Mouse (Mus musculus): Measurements from ENCODE around the gene Acox1.

DNA sequence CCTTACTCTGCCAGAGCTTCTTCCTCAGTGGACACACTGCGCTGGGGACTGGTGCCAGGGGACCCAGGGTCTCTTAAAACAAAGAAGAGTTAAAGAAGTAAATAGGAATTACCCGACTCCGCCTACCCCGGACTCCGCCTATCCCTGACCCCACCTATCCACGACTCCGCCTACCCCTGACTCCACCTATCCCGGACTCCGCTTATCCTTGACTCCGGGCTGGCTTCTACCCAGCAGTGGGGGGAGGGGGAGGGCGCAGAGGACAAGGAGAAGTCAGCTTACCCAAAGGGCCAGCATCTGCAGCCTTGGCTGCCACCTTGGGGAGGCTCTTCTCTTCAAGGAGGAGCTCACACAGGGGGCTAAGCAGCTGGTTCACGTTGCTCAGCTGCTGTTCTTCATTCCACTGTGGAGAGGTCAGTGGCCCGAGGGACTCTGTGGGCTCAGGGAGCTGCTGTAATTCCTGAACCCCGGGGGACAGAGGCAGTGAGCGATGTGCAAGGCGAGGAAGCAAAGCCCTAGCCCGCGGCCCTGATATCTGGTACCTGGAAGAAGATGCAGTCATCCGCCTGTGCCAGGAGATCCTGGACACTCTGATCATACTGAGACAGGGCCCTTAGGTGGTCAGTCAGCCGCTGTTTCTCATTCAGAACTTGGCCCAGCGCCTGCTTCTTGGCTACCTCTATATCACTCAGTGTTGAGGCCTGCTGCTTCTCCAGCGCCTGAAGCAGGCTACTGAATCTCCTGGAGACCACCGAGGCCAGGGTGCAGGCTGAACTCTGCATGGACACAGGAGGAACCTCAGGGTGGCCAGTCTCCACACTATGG lies 71.5 kb downstream of the Acox1 start, which contains the start of gene Trim47:
- TF ChIP-seq POLR2A (IDR thresholded peaks at IDR 0.05; ENCODE audit: low read depth, low read length) (no peak), CTCF (conservative IDR thresholded peaks at IDR 0.05; ENCODE audit: insufficient read depth, insufficient read length, low read depth, low read length) (no peak)
